Mouse (Mus musculus) E14TG2a.4 (cell line): Measurements from ENCODE around the gene Rbpms2.

ENCODE experiments used
- CTCF ChIP-seq: conservative IDR thresholded peaks from 2 replicates; pipeline ENCODE4 v1.5.1; 2014; ENCODE audit warnings: low read length
- NANOG ChIP-seq: IDR thresholded peaks from 2 replicates; pipeline ENCODE4 v1.6.1; 2014; ENCODE audit warnings: borderline replicate concordance, low read length, mixed read lengths

DNA sequence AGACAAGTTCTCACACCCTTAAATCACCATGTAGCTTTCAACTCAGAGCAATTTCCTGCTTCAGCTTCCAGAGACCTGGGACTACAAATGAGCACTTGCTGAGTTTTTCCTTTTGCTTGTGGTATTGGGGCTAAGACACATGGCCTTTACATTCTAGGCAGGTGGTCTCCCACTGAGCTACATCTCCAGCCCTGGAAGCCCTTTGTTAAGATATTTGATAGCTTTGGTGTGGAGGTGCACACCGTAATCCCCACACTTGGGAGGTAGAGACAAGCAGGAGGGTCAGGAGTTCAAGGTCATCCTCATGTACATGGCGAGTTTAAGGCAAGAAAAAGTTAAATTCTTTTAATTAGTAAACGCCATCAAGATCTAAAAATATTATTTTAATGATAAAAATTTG is 52.7 kb downstream of the Rbpms2 start:
- TF ChIP-seq CTCF (no peak), NANOG (peak; percentile 70)
